Mouse (Mus musculus) limb, embryonic 12.5 days (tissue): Measurements from ENCODE around the gene Nos1ap. TPM values are rescaled to one million over a fixed set of nuclear protein-coding genes. Genes with fewer than 3 reads are reported as not detected.

Source experiments
- ATAC-seq: fragments of 200-750 bp; cut with Nextera tagmentation; 2 replicates; pipeline ENCODE4 v1.8.0; 2017; ENCODE audit warnings: low read depth, moderate TSS enrichment; ENCODE audit not compliant: insufficient number of reproducible peaks, insufficient read depth, low FRiP score, low TSS enrichment
- H3K27ac ChIP-seq: fragments of 300-500 bp; sonication (generic); 2 replicates; pipeline ENCODE4 v1.5.1; 2016; ENCODE audit warnings: mild to moderate bottlenecking, moderate library complexity
- H3K27me3 ChIP-seq: fragments of 300-500 bp; sonication (generic); 2 replicates; pipeline ENCODE4 v1.6.1; 2016; ENCODE audit warnings: mild to moderate bottlenecking, moderate library complexity
- H3K36me3 ChIP-seq: fragments of 300-500 bp; sonication (generic); 2 replicates; pipeline ENCODE4 v1.6.1; 2016; ENCODE audit warnings: mild to moderate bottlenecking, moderate library complexity
- H3K4me1 ChIP-seq: fragments of 300-500 bp; sonication (generic); replicated peaks from 2 replicates; pipeline ENCODE4 v1.6.1; 2016
- H3K4me2 ChIP-seq: fragments of 300-500 bp; sonication (generic); 2 replicates; pipeline ENCODE4 v1.6.1; 2016; ENCODE audit warnings: mild to moderate bottlenecking, moderate library complexity
- H3K4me3 ChIP-seq: fragments of 300-500 bp; sonication (generic); replicated peaks from 2 replicates; pipeline ENCODE4 v1.5.1; 2016; ENCODE audit warnings: mild to moderate bottlenecking
- H3K9ac ChIP-seq: fragments of 300-500 bp; sonication (generic); replicated peaks from 2 replicates; pipeline ENCODE4 v1.6.1; 2016; ENCODE audit warnings: mild to moderate bottlenecking, moderate library complexity
- H3K9me3 ChIP-seq: fragments of 300-500 bp; sonication (generic); 2 replicates; pipeline ENCODE4 v1.6.1; 2016; ENCODE audit warnings: mild to moderate bottlenecking, moderate library complexity
- WGBS: fragments of 180-500 bp; shearing (Covaris S2); methylation state at CpG from one replicate; pipeline ENCODE4 v1.1.7; 2016; 5-methylcytosine and 5-hydroxymethylcytosine counted together
- polyA plus RNA-seq: library from polyadenylated mRNA; unstranded; fragments of >200 nt; fragmentation: Nextera tagmentation; extraction: Ambion mirVana; gene quantifications from 2 replicates; pipeline ENCODE4 v1.2.1, GENCODE M21; 2016

Nos1ap gene
- polyA plus RNA-seq, 1 experiment from 2014 or later = 9.1 TPM

DNA sequence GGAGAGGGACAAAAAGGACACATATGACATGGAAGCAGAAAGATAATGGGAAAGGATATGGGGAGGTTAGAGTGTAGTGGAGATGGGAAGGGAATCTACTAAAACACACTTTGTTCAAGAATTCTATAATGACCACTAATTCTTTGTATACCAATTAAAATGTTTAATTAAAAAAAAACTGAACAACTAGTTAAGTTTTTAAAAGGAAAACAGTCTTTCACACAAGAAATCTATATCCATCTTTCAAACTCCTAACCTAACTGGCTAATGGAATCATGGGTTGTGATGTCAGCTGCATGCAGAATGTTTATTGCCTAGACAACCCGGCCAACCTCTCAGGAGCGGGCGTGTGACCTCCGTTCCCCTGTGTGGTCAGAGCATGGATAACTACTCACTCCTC is 281.2 kb downstream of the Nos1ap start, which contains the start of gene Spata46:
TSS of gene Spata46 (plus strand) at position 301 of the 400 bp plus-strand sequence.
- ATAC-seq = no peak
- WGBS = 87% methylated on average over 4 of the region's 4 CpGs
- Histone ChIP-seq H3K4me2 (no peak within 1 kb of the TSS), H3K36me3 (no peaks in the 10 kb centered on the region), H3K9ac (no peak within 1 kb of the TSS), H3K4me1 (peaks cover 8% of the 10 kb centered on the region), H3K27ac (no peak within 1 kb of the TSS), H3K9me3 (no peaks in the 10 kb centered on the region), H3K27me3 (no peaks in the 10 kb centered on the region), H3K4me3 (no peak within 1 kb of the TSS)

- 94% methylated on average over 4 of the region's 4 CpGs for WGBS
- H3K27me3 ChIP-seq = no peaks in the 10 kb centered on the region
- ATAC-seq = no peak
These were observed 283.4 kb downstream of the Nos1ap start, which contains the start of gene Gm7694 for GRCm38 (mm10) chr1:170306232-170306631. Gene Gm7694, minus strand, starts transcription at chr1:170306332.

GRCm38 (mm10) chr1:170305002-170305401 is 284.7 kb downstream of the Nos1ap start:
- Histone ChIP-seq H3K9ac (no peak overlapping the region), H3K36me3 (no peaks in the 10 kb centered on the region), H3K4me1 (no peaks in the 10 kb centered on the region), H3K27ac (no peak overlapping the region), H3K4me3 (no peak overlapping the region), H3K4me2 (no peak overlapping the region), H3K9me3 (no peaks in the 10 kb centered on the region), H3K27me3 (no peaks in the 10 kb centered on the region)
- no peak for ATAC-seq
- 90% methylated on average over 10 of the region's 10 CpGs for WGBS

More at GRCm38 (mm10) chr1:170306232-170306631, 283.4 kb downstream of the Nos1ap start, which contains the start of gene Gm7694:
- 0 out of 2 replicates have a peak, but pooled peaks cover under 1% of the 10 kb centered on the region for H3K4me1 ChIP-seq
- H3K36me3 ChIP-seq = no peaks in the 10 kb centered on the region
- no peak within 1 kb of the TSS for H3K4me2 ChIP-seq
- no peak within 1 kb of the TSS for H3K27ac ChIP-seq
- no peak within 1 kb of the TSS for H3K9ac ChIP-seq
- H3K9me3 ChIP-seq = no peaks in the 10 kb centered on the region
- no peak within 1 kb of the TSS for H3K4me3 ChIP-seq

GRCm38 (mm10) chr1:170303103-170303502 is 286.6 kb downstream of the Nos1ap start:
- WGBS = 75% methylated on average over 6 of the region's 6 CpGs

GRCm38 (mm10) chr1:170302456-170302855 is 287.2 kb downstream of the Nos1ap start:
- Histone ChIP-seq H3K4me1 (no peaks in the 10 kb centered on the region), H3K4me2 (no peak overlapping the region), H3K27ac (no peak overlapping the region), H3K27me3 (no peaks in the 10 kb centered on the region), H3K9ac (no peak overlapping the region), H3K9me3 (no peaks in the 10 kb centered on the region), H3K4me3 (no peak overlapping the region), H3K36me3 (no peaks in the 10 kb centered on the region)
- no peak for ATAC-seq
- WGBS = 71% methylated on average over 6 of the region's 6 CpGs

More at GRCm38 (mm10) chr1:170303103-170303502, 286.6 kb downstream of the Nos1ap start:
- Histone ChIP-seq H3K4me2 (no peak overlapping the region), H3K9me3 (no peaks in the 10 kb centered on the region), H3K4me3 (no peak overlapping the region), H3K27me3 (no peaks in the 10 kb centered on the region), H3K36me3 (no peaks in the 10 kb centered on the region), H3K4me1 (no peaks in the 10 kb centered on the region), H3K27ac (no peak overlapping the region), H3K9ac (no peak overlapping the region)
- no peak for ATAC-seq

DNA sequence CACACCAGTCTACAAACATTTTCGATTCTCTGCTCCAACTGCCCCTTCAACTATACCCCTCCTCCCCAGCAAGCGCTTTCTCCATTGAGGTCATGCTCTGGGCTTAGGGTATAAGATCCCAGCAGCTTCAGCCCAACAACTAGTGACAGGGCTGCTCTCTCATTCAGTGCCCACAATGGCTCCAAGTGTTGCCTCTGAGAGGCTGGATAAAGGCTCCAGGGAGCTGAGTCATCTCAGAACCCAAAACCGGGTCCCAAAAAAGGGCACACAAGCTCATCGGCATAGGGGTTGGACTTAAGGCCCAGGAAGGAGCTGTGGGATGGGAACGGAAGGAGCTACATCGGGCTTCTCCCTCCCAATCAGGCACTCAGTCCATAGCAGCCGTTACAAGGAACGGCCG is 288.0 kb downstream of the Nos1ap start:
- ATAC-seq = no peak
- 94% methylated on average over 9 of the region's 9 CpGs for WGBS
- H3K27me3 ChIP-seq = no peaks in the 10 kb centered on the region

GRCm38 (mm10) chr1:170299496-170299895 is 290.2 kb downstream of the Nos1ap start:
- Histone ChIP-seq H3K4me3 (no peak overlapping the region), H3K27me3 (no peaks in the 10 kb centered on the region), H3K9ac (no peak overlapping the region), H3K4me1 (no peaks in the 10 kb centered on the region), H3K36me3 (no peaks in the 10 kb centered on the region), H3K9me3 (no peaks in the 10 kb centered on the region), H3K4me2 (no peak overlapping the region), H3K27ac (no peak overlapping the region)
- no peak for ATAC-seq
- WGBS = 76% methylated on average over 4 of the region's 4 CpGs

More for the DNA sequence above, 288.0 kb downstream of the Nos1ap start:
- no peak overlapping the region for H3K27ac ChIP-seq
- H3K9me3 ChIP-seq = no peaks in the 10 kb centered on the region
- no peak overlapping the region for H3K4me2 ChIP-seq
- no peaks in the 10 kb centered on the region for H3K4me1 ChIP-seq
- H3K36me3 ChIP-seq = no peaks in the 10 kb centered on the region
- H3K9ac ChIP-seq = no peak overlapping the region
- H3K4me3 ChIP-seq = no peak overlapping the region

- no peaks in the 10 kb centered on the region for H3K9me3 ChIP-seq
- no peaks in the 10 kb centered on the region for H3K27me3 ChIP-seq
- no peak for ATAC-seq
- H3K36me3 ChIP-seq = no peaks in the 10 kb centered on the region
- WGBS = 88% methylated on average over 15 of the region's 15 CpGs
- no peak overlapping the region for H3K9ac ChIP-seq
- no peak overlapping the region for H3K4me3 ChIP-seq
- H3K4me2 ChIP-seq = no peak overlapping the region
- H3K4me1 ChIP-seq = no peaks in the 10 kb centered on the region
- no peak overlapping the region for H3K27ac ChIP-seq
These were observed 294.7 kb downstream of the Nos1ap start for GRCm38 (mm10) chr1:170294786-170295570.

DNA sequence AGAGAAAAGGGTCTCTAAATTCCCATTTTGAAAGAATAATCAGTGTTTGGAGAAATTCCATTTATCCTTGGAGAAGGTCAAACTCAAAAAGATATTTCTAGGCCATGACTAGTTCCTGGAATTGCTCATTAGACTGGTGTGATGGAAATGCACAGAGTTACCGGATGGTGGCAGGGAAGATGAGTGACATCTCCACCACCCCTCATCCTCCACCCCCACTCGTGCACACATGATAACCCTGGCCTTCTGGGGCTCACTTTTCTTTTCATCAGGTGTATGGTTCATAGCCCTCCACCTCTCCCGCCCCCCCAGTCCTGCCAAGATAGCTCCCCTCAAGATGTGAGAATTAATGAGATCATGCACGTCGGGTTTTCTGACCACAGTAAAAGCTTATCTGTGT is 296.4 kb downstream of the Nos1ap start:
- H3K4me3 ChIP-seq = no peak overlapping the region
- no peaks in the 10 kb centered on the region for H3K9me3 ChIP-seq
- H3K27me3 ChIP-seq = no peaks in the 10 kb centered on the region
- no peak overlapping the region for H3K27ac ChIP-seq
- ATAC-seq = no peak
- H3K36me3 ChIP-seq = no peaks in the 10 kb centered on the region
- WGBS = 79% methylated on average over 5 of the region's 5 CpGs
- H3K4me1 ChIP-seq = no peaks in the 10 kb centered on the region
- H3K9ac ChIP-seq = no peak overlapping the region
- no peak overlapping the region for H3K4me2 ChIP-seq

DNA sequence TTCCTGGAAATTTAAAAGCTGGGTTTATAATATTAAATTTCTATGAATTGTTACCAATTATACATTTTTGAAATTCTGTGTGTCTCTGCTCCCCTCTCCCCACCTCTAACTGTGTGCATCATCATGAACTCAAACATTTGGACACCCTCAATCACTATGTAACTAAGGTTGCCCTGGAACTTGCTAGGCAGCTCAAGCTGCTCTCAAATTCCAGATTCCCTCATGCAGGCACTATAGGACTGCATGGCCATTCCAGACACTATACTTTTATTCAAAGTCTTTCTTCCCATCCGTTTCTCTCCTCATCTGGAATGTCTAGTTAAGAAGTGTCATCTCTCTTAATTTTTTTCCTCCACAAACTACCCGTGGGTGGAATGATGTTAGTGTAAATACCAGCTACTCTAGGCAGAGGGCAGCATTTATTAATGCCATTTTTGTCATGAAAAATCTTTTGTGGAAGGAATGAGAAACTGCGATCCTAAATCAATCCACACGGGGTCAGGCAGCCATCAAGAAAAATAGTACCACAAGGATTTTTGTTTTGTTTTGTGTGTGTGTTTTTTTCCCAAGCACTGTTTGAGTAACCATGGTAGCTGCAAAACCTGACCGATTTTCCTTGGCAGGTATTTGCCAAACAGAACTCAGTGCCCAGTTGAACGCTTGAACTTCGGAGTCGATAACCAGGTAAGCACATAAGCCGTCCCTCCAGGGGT is 297.3 kb downstream of the Nos1ap start:
- Histone ChIP-seq H3K36me3 (no peaks in the 10 kb centered on the region), H3K9me3 (no peaks in the 10 kb centered on the region), H3K27ac (no peak overlapping the region), H3K9ac (no peak overlapping the region), H3K4me3 (no peak overlapping the region), H3K4me2 (no peak overlapping the region), H3K4me1 (no peaks in the 10 kb centered on the region), H3K27me3 (no peaks in the 10 kb centered on the region)
- WGBS = 46% methylated on average over 9 of the region's 9 CpGs
- no peak for ATAC-seq

GRCm38 (mm10) chr1:170282415-170283129 is 307.1 kb downstream of the Nos1ap start:
- no peak overlapping the region for H3K4me3 ChIP-seq
- ATAC-seq = no peak
- no peaks in the 10 kb centered on the region for H3K4me1 ChIP-seq
- H3K36me3 ChIP-seq = no peaks in the 10 kb centered on the region
- no peaks in the 10 kb centered on the region for H3K9me3 ChIP-seq
- no peak overlapping the region for H3K9ac ChIP-seq
- no peaks in the 10 kb centered on the region for H3K27me3 ChIP-seq
- WGBS = 78% methylated on average over 4 of the region's 4 CpGs
- no peak overlapping the region for H3K4me2 ChIP-seq
- H3K27ac ChIP-seq = no peak overlapping the region
